Mouse (Mus musculus) testis, adult 2 months (tissue): ENCODE data around the gene Hoxa2. TPM values are rescaled to one million over a fixed set of nuclear protein-coding genes. Genes with fewer than 3 reads are reported as not detected.

Experiments
- H3K27ac ChIP-seq: fragments of 200-500 bp; 2 replicates; pipeline ENCODE4 v1.5.1; 2012; ENCODE audit warnings: low read depth, low read length; ENCODE audit not compliant: control insufficient read depth, insufficient read depth
- H3K27me3 ChIP-seq: fragments of 200-500 bp; 2 replicates; pipeline ENCODE4 v1.6.1; 2012; ENCODE audit warnings: mild to moderate bottlenecking, low read length, moderate library complexity; ENCODE audit not compliant: control insufficient read depth, insufficient read depth
- H3K36me3 ChIP-seq: fragments of 200-500 bp; 2 replicates; pipeline ENCODE4 v1.6.1; 2012; ENCODE audit warnings: mild to moderate bottlenecking, low read length; ENCODE audit not compliant: control insufficient read depth, insufficient read depth
- H3K4me1 ChIP-seq: fragments of 200-500 bp; 2 replicates; pipeline ENCODE4 v1.6.1; 2012; ENCODE audit warnings: low read length; ENCODE audit not compliant: control insufficient read depth, insufficient read depth
- H3K4me3 ChIP-seq: fragments of 200-500 bp; 2 replicates; pipeline ENCODE4 v1.5.1; 2012; ENCODE audit warnings: low read depth, mild to moderate bottlenecking, low read length, moderate library complexity, mixed read lengths; ENCODE audit not compliant: control insufficient read depth
- CTCF ChIP-seq: fragments of 200-500 bp; IDR thresholded peaks from 2 replicates; pipeline ENCODE4 v1.5.1; 2012; ENCODE audit warnings: low read depth, mild to moderate bottlenecking, inconsistent platforms, low read length, moderate library complexity; ENCODE audit not compliant: control insufficient read depth, insufficient read depth, insufficient replicate concordance
- POLR2A ChIP-seq: fragments of 200-500 bp; IDR thresholded peaks from 2 replicates; pipeline ENCODE4 v1.6.1; 2012; ENCODE audit warnings: low read depth, mild to moderate bottlenecking, inconsistent platforms, low read length, moderate library complexity; ENCODE audit not compliant: control insufficient read depth
- polyA plus RNA-seq: library from polyadenylated mRNA; depleted of rRNA; stranded (reverse); fragments of >200 nt; gene quantifications from 2 replicates; pipeline ENCODE4 v1.2.3, GENCODE M21; 2012

Hoxa2 gene
- polyA plus RNA-seq, 1 experiment: 0.07 TPM

GRCm38 (mm10) chr6:52209685-52210046, 45.0 kb upstream of the Hoxa2 start:
- H3K36me3 ChIP-seq: no peaks in the 10 kb centered on the region
- no peak overlapping the region for H3K27ac ChIP-seq
- no peak overlapping the region for H3K4me3 ChIP-seq
- H3K27me3 ChIP-seq: peaks cover 12% of the 10 kb centered on the region
- TF ChIP-seq CTCF (no peak), POLR2A (no peak)
- H3K4me1 ChIP-seq: peaks cover 14% of the 10 kb centered on the region

DNA sequence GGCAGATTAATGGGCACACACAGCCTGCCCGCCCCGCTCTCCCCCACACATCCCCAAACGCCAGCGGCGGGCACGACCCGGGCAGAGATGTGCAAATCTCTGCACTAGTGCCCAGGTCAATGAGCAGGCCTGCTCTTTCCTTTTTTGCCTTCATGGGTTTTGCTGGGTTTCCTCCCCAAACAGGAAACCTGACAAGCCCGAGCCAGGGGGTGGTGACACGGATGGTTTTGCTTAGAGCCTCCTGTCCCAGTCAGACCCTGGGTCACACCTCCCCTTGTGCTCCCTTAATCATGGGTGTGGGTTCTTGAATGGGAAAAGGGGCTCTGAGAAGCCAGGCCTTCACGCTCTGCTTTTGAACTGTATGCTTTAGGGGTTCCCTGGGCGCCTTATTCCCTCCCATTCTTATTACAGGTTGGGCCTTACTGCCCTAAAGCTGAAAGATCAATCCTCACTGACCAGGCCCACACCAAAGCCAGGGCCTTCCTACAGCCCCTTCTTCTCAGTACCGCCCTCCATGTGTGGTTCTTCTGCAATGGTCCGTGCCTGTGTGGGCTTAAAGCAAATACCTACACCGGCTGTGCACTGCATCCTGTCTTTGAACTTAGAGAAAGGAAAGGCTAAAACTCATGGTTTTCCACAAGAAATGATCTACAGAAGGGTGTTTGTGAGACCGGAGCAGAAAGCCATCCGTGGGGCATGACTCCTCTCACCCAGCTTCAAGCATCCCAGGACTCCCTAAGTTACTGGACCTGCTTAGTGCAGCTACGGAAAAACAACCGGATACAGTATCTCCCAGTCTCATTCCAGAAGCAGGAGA, 44.4 kb upstream of the Hoxa2 start:
- H3K27ac ChIP-seq: no peak overlapping the region
- peaks cover 19% of the 10 kb centered on the region for H3K4me1 ChIP-seq
- no peaks in the 10 kb centered on the region for H3K36me3 ChIP-seq
- TF ChIP-seq CTCF (no peak), POLR2A (no peak)
- H3K4me3 ChIP-seq: no peak overlapping the region
- peaks cover 13% of the 10 kb centered on the region for H3K27me3 ChIP-seq

- no peak for TF ChIP-seq CTCF
- TF ChIP-seq POLR2A: no peak
- Histone ChIP-seq H3K27me3 (peaks cover 18% of the 10 kb centered on the region), H3K4me3 (no peak within 1 kb of the TSS), H3K36me3 (no peaks in the 10 kb centered on the region), H3K27ac (no peak within 1 kb of the TSS), H3K4me1 (peaks cover 27% of the 10 kb centered on the region)
Measured at GRCm38 (mm10) chr6:52208072-52208867, 43.6 kb upstream of the Hoxa2 start, which contains the start of gene Hoxa6. Gene Hoxa6, minus strand, starts transcription at chr6:52208722.

DNA sequence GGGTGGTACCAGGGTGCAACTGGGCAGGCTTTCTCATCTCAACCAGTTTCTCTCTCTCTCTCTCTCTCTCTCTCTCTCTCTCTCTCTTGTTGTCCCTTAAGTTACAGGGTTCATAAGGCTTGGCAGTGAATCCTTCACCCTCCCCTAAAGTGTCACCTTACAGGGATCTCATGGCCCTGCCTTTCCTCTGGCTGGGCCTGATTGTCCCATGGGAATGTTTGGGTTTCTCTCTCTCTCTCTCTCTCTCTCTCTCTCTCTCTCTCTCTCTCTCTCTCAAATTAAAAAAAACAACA, 43.0 kb upstream of the Hoxa2 start:
- no peak overlapping the region for H3K4me3 ChIP-seq

GRCm38 (mm10) chr6:52206882-52207683, 42.5 kb upstream of the Hoxa2 start:
- Histone ChIP-seq H3K4me1 (peaks cover 26% of the 10 kb centered on the region), H3K4me3 (no peak overlapping the region), H3K36me3 (no peaks in the 10 kb centered on the region), H3K27ac (no peak overlapping the region), H3K27me3 (peaks cover 18% of the 10 kb centered on the region)
- TF ChIP-seq POLR2A (no peak), CTCF (no peak)

More for the DNA sequence above, 43.0 kb upstream of the Hoxa2 start:
- H3K27ac ChIP-seq: no peak overlapping the region
- no peak for TF ChIP-seq POLR2A
- no peak for TF ChIP-seq CTCF
- H3K27me3 ChIP-seq: peaks cover 15% of the 10 kb centered on the region
- H3K4me1 ChIP-seq: peaks cover 25% of the 10 kb centered on the region
- H3K36me3 ChIP-seq: no peaks in the 10 kb centered on the region

- no peak overlapping the region for H3K27ac ChIP-seq
- H3K4me3 ChIP-seq: no peak overlapping the region
- no peaks in the 10 kb centered on the region for H3K36me3 ChIP-seq
- peaks cover 26% of the 10 kb centered on the region for H3K4me1 ChIP-seq
- no peak for TF ChIP-seq CTCF
- TF ChIP-seq POLR2A: no peak
- peaks cover 16% of the 10 kb centered on the region for H3K27me3 ChIP-seq
Measured at GRCm38 (mm10) chr6:52205638-52206621, 41.3 kb upstream of the Hoxa2 start.
